Mouse (Mus musculus) central nervous system, embryonic 14 days (tissue): Measurements from ENCODE around the gene Ccl11. TPM values are rescaled to one million over a fixed set of nuclear protein-coding genes. Genes with fewer than 3 reads are reported as not detected.

Experiments
- polyA plus RNA-seq: library from polyadenylated mRNA; depleted of rRNA; stranded (reverse); fragments of >200 nt; gene quantifications from 2 replicates; pipeline ENCODE4 v1.2.3, GENCODE M21; 2012; rRNA removed

The Ccl11 gene
- polyA plus RNA-seq, result 0.54 and 3.5 TPM in 2 replicates

DNA sequence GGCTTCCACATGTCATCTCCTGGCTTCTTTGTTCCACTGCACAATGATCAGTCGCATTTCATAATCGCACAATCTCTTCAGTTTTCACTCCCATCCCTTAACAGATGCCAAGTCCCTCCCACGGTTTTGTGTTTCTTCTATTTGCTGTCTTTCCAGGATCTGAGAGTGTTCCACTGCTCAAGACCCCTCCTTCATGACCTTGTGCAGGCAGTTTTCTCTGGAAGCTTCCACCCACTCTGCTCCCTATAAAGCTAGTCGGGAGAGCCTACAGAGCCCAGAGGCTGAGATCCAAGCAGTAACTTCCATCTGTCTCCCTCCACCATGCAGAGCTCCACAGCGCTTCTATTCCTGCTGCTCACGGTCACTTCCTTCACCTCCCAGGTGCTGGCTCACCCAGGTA, at the start of gene Ccl11:
Ccl11 (plus strand) TSS at position 178 of the 400 bp plus-strand sequence.

DNA sequence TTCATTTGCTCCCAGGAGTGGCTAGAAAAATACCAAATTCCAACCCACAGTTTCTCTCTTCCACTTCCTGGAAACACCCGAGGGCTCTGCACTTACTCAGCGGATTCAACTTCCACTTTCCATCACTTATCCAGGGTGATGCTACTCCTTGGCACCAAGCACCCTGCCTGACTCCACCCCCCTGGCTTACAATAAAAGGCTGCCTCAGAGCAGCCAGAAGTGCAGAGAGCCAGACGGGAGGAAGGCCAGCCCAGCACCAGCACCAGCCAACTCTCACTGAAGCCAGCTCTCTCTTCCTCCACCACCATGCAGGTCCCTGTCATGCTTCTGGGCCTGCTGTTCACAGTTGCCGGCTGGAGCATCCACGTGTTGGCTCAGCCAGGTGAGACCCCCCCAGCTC, 22.3 kb upstream of the Ccl11 start, which contains the start of gene Ccl2:
Ccl2 (plus strand) TSS at position 216 of the 400 bp plus-strand sequence.

DNA sequence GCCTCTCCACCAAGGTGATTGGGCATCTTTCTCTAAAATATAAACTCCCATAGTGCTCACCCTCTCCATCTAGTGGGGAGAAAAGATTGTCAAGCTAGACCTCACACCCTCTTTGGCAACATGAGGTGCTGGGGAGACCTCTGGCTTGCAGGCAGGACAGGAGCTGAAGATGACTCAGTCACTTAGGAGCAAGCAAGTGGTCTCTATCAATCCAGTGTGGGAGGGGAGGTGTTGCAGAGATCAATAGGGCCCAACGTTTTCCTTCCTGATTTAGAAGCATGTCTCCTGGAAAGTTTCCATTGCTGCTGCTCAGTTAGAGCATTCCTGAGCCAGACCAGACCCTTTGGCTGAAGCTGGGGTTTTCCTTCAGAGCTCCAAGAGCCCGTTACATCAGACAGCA, 19.1 kb upstream of the Ccl11 start, which contains the start of gene Gm17268:
Gm17268 (minus strand) TSS at position 28 of the 400 bp plus-strand sequence.

DNA sequence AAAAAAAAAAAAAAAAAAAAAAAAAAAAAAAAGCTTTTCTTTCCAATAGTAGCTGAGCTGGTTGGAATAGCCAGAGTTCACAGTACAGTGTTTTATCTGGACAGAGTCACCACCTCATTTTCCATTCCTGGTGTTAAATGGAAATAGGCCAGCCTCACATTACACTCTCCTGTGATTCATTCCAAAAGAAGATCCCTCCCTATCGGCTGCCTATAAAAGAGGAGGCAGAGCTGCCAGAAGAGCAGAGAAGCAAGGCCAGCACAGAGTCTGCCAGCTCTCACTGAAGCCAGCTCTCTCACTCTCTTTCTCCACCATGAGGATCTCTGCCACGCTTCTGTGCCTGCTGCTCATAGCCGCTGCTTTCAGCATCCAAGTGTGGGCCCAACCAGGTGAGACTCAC, 12.2 kb upstream of the Ccl11 start, which contains the start of gene Ccl7:
Ccl7 (plus strand) TSS at position 242 of the 400 bp plus-strand sequence.

DNA sequence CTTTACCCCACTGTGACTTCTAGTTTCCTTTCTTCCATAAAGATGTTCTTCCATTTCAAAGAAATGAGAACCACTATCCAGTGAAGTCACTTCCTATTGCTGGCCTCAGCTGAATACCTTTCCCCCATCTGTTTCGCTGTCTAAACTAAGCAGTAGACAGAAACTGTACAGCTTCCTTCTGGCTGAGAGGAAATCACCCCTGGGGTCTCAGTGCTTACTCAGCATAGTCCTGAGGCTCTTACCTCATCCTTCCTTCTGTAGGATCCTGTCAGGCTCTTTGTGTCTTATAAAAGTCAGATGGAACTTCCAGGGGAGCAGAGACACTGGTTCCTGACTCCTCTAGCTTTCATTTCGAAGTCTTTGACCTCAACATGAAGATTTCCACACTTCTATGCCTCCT, 43.9 kb downstream of the Ccl11 start, which contains the start of gene Ccl12:
Ccl12 (plus strand) TSS at position 317 of the 400 bp plus-strand sequence.

Other genes starting within 250 kb of the Ccl11 start
- gene 5530401A14Rik, start 197.2 kb upstream of the Ccl11 start, polyA plus RNA-seq, result 0.02 and 0.06 TPM in 2 replicates
- 12.1 and 12.9 TPM in 2 replicates for gene Asic2, start 89.4 kb upstream of the Ccl11 start, polyA plus RNA-seq
- 6.3 and 12.7 TPM in 2 replicates for gene Ccl2, start 22.3 kb upstream of the Ccl11 start, polyA plus RNA-seq
- gene Gm17268, start 19.3 kb upstream of the Ccl11 start, polyA plus RNA-seq, result not detected in 2 replicates
- gene Ccl7, start 12.1 kb upstream of the Ccl11 start, polyA plus RNA-seq, result 1.9 and 2.5 TPM in 2 replicates
- gene Ccl12, start 44.0 kb downstream of the Ccl11 start, polyA plus RNA-seq, result 9.7 and 15.1 TPM in 2 replicates
- gene Ccl8, start 57.4 kb downstream of the Ccl11 start, polyA plus RNA-seq, result 0.18 and 0.22 TPM in 2 replicates
- 0.36 TPM in 1 of 2 replicates, not detected in the other for gene Ccl1, start 247.9 kb downstream of the Ccl11 start, polyA plus RNA-seq